Mouse (Mus musculus): Measurements from ENCODE around the gene Tmem273. TPM values are rescaled to one million over a fixed set of nuclear protein-coding genes. Genes with fewer than 3 reads are reported as not detected.

The Tmem273 gene
- total RNA-seq, 2 experiments from 2014 or later, result 0.91 to 1.3 TPM

DNA sequence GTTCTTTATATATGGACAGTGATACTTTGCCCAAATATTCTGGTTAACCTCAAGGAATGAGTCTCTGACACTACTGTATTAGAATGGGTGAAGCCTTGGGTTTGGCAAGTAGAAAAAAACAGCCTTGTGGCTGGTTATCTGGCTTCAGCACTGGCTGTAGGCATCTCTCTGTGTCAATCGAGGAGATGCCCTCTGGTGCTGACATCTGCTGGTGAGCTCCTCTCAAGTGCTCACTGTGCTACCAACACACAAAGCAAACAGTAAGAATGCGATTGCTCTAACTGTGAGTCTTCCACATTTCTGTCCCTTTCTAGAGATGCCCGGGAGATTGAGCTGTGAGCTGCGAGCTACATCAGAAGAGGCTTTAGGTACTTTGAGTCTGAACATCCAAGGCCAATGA lies 30.8 kb downstream of the Tmem273 start:
- TF ChIP-seq CTCF (IDR thresholded peaks at IDR 0.05), result no peak; the same call in none of the 2 replicates
- DNase-seq (ENCODE audit: extremely low spot score in 1 of 2, low spot score in 2 of 2), result no peak
- no peak overlapping the region for H3K4me3 ChIP-seq
- intact Hi-C loops (cut with DNase I), result no loop called here
- no peak overlapping the region for H3K27ac ChIP-seq

GRCm38 (mm10) chr14:32817258-32817657 lies 31.5 kb downstream of the Tmem273 start:
- Histone ChIP-seq H3K27ac (no peak overlapping the region), H3K4me3 (no peak overlapping the region)
- DNase-seq (ENCODE audit: extremely low spot score in 1 of 2, low spot score in 2 of 2), result no peak
- intact Hi-C loops (cut with DNase I), result no loop called here
- no peak for TF ChIP-seq CTCF (IDR thresholded peaks at IDR 0.05)

GRCm38 (mm10) chr14:32819297-32819696 lies 33.5 kb downstream of the Tmem273 start:
- Histone ChIP-seq H3K4me3 (no peak overlapping the region), H3K27ac (no peak overlapping the region)
- TF ChIP-seq CTCF (IDR thresholded peaks at IDR 0.05), result no peak
- intact Hi-C loops (cut with DNase I), result no loop called here
- no peak for DNase-seq (ENCODE audit: extremely low spot score in 1 of 2, low spot score in 2 of 2)

GRCm38 (mm10) chr14:32822812-32823211 lies 37.0 kb downstream of the Tmem273 start:
- TF ChIP-seq CTCF (IDR thresholded peaks at IDR 0.05), result no peak
- H3K27ac ChIP-seq, result no peak overlapping the region
- no peak overlapping the region for H3K4me3 ChIP-seq
- no peak for DNase-seq (ENCODE audit: extremely low spot score in 1 of 2, low spot score in 2 of 2)
- intact Hi-C loops (cut with DNase I), result no loop called here

- Histone ChIP-seq H3K27ac (no peak overlapping the region), H3K4me3 (no peak overlapping the region)
- DNase-seq (ENCODE audit: extremely low spot score in 1 of 2, low spot score in 2 of 2), result no peak
- intact Hi-C loops (cut with DNase I), result no loop called here
- no peak for TF ChIP-seq CTCF (IDR thresholded peaks at IDR 0.05)
These were observed 38.1 kb downstream of the Tmem273 start for GRCm38 (mm10) chr14:32823861-32824260.

DNA sequence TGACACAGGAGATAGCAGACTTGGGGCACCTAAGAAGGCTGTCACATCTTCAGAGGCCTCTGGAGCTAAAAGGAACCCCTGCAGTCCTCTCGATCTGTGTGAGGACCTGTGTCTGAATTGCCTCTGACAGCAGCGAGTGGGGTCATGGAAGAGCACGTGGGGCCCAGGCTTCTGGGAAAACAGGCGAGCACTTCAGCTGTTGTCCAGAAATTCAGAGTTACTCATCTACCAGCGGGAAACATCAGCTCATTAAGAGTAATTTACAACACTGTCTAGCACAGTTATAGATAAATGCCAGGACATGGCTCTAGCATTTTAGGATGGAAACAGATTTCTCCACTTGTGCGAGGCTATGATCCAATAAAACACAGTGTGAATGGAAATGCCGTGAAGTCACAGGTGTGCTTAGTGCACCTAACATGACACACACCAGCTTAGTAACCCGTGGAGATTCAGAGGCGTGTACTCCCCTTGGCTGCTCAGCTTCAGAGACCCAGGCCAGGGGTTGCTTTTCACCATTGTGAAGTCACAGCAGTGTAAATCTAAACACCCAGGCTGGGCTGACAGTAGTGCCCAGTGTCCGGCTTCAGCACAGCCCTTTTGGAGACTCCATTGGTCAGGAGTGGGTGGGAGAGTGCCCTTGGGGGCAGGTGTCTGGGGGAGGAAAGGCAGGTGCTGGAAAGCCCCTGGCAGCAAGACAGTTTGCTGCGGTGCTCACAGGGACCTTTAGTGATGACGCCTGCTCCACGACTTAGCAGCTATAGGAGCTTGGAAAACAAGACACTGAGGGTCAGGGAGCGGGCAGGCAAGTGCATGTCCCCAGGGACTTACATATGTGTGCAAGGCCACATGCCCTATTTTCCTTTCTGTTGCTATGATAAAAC lies 38.7 kb downstream of the Tmem273 start:
- Histone ChIP-seq H3K27ac (no peak overlapping the region), H3K4me3 (no peak overlapping the region)
- intact Hi-C loops (cut with DNase I), result no loop called here
- no peak for TF ChIP-seq CTCF (IDR thresholded peaks at IDR 0.05)
- DNase-seq (ENCODE audit: extremely low spot score in 1 of 2, low spot score in 2 of 2), result no peak

GRCm38 (mm10) chr14:32825426-32826032 lies 39.8 kb downstream of the Tmem273 start:
- intact Hi-C loops (cut with DNase I), result no loop called here
- TF ChIP-seq CTCF (IDR thresholded peaks at IDR 0.05), result no peak

DNA sequence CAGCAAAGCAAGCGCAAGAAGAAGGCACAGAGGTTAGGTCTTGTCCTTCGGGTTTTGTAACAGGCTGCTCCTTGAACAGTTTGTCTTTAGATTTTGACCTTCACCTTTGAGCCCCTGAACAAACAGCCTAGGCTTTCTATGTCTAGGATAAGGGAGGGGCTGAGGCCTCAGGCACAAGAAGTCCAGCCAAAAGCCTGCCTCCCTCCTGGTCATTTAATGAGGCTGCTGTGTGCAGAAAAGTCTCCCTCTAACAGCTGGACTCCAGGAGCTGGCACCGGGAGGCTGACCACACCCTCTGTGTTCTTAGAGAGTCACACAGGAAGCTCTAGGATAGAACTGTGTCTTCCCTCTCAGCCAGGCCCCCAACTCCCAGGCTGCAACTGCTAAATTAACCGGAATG lies 41.4 kb downstream of the Tmem273 start:
- intact Hi-C loops (cut with DNase I), result no loop called here

More at GRCm38 (mm10) chr14:32825426-32826032, 39.8 kb downstream of the Tmem273 start:
- Histone ChIP-seq H3K4me3 (no peak overlapping the region), H3K27ac (no peak overlapping the region)
- no peak for DNase-seq (ENCODE audit: extremely low spot score in 1 of 2, low spot score in 2 of 2)

GRCm38 (mm10) chr14:32827994-32828650 lies 42.4 kb downstream of the Tmem273 start:
- intact Hi-C loops (cut with DNase I), result no loop called here

More for the DNA sequence above, 41.4 kb downstream of the Tmem273 start:
- Histone ChIP-seq H3K27ac (no peak overlapping the region), H3K4me3 (no peak overlapping the region)
- no peak for TF ChIP-seq CTCF (IDR thresholded peaks at IDR 0.05)
- no peak for DNase-seq (ENCODE audit: extremely low spot score in 1 of 2, low spot score in 2 of 2)

GRCm38 (mm10) chr14:32833847-32834246 lies 48.1 kb downstream of the Tmem273 start, which contains the start of gene Fam170b:
TSS of gene Fam170b (plus strand) at chr14:32833962.
- H3K27ac ChIP-seq, result no peak within 1 kb of the TSS
- intact Hi-C loops (cut with DNase I), result no loop called here
- DNase-seq (ENCODE audit: extremely low spot score in 1 of 2, low spot score in 2 of 2), result no peak
- H3K4me3 ChIP-seq, result no peak within 1 kb of the TSS
- no peak for TF ChIP-seq CTCF (IDR thresholded peaks at IDR 0.05)

More at GRCm38 (mm10) chr14:32827994-32828650, 42.4 kb downstream of the Tmem273 start:
- peak in 1 of 2 experiments; percentile 23 for DNase-seq (ENCODE audit: extremely low spot score in 1 of 2, low spot score in 2 of 2)
- no peak overlapping the region for H3K4me3 ChIP-seq
- peak overlapping the region; percentile 36; the same call in 1 of the 2 replicates for H3K27ac ChIP-seq
- TF ChIP-seq CTCF (IDR thresholded peaks at IDR 0.05), result no peak; the same call in 1 of the 2 replicates

DNA sequence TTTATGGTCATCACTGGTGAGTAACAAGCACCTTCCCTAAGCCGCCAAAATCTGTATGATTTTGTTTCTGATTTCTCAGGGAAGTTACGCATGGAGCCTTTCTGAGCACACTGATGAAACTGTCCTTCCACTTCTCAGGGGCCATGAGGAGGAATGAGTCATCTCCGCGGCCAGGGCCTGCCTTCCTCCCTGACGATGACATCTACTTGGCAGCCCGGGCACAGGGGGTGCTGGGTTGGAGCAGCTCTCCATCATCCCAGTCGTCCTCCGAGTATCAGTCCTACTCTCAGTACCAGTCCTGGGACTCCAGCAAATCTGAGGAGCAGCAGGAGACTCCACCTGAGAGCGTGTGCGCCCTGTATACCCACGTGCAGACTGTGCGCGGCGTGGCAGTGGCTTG lies 49.4 kb downstream of the Tmem273 start:
- no peak for TF ChIP-seq CTCF (IDR thresholded peaks at IDR 0.05)
- no peak overlapping the region for H3K4me3 ChIP-seq
- no peak for DNase-seq (ENCODE audit: extremely low spot score in 1 of 2, low spot score in 2 of 2)
- intact Hi-C loops (cut with DNase I), result no loop called here
- no peak overlapping the region for H3K27ac ChIP-seq

GRCm38 (mm10) chr14:32835596-32835995 lies 49.8 kb downstream of the Tmem273 start:
- no peak for DNase-seq (ENCODE audit: extremely low spot score in 1 of 2, low spot score in 2 of 2)
- intact Hi-C loops (cut with DNase I), result no loop called here
- Histone ChIP-seq H3K27ac (no peak overlapping the region), H3K4me3 (no peak overlapping the region)
- TF ChIP-seq CTCF (IDR thresholded peaks at IDR 0.05), result no peak
